Mouse (Mus musculus) monocyte, adult 59 days (primary cell): ENCODE results near the gene Tmem141. TPM values are rescaled to one million over a fixed set of nuclear protein-coding genes. Genes with fewer than 3 reads are reported as not detected.

Experiments
- total RNA-seq, 2 experiments: library from RNA; stranded (reverse); gene quantifications; one replicate each; pipeline ENCODE4 v1.2.4; 2023

Gene Tmem141
- 10 to 100 TPM; 21.2 to 22.8 TPM for total RNA-seq

DNA sequence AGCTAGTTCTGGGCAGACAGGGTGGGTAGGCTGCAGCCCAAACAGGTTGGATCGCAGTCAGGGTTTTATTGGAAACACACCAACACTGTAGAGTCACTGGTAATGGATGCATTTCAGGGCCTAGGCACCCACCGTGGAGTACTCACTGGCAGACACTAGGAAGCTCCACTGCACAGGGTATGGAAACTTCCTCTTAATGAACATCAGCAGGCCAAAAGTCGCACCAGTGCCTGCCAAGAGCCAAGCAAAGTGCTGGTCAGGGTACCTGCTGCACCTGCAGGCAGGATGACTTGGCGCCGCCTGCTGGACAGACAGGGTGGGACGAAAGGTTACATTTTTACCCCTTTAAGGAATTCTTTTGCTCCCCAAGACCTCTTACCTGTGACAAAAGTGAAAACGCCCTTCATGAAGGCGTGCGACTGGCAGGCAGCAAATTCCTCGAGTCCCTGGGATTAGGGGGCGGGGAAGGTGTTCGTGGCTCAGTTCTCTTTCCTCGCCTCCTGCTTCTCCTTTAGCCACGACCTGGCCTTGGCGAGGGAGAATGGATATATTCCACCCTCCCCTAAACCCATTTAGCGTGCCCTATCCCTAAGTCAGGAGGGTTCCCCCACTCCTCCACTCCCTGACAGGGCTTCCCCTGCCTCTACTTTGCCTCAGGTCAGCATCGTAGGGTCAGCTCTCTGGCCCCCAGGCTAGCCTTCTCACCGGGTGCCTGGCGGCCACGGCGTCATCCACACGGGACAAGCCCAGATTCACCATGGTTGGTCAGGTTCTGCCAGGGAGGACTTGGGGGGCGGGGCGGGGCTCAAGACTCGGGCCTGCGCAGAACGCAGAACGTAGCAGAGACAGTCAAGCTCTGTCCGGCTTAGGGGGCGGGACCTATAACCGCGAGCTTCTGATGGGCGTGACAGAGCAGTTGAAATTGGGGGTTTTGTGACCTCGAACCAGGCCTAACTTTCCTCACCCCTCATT, at the start of gene Tmem141:
Tmem141 (minus strand) TSS at position 777 of the 972 bp plus-strand sequence.

DNA sequence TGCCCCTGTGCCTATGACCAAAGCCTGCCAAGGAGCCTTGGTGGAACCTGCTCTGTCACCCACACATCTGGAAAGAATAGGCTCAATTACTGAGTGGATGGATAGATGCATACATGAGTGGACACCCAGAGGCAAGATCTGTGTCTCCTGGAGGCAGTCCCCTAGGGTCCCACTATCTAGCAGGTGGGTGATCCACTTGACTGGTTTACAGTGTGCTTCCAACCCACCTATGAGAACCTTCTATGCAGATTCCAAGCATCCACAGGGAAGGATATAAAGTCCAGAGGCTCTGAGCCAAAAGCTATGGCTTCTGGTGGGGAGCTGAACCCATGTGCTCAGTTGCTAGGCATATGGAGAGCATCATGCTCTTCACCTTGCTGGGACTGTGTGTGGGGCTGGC, 35.8 kb upstream of the Tmem141 start, which contains the start of gene Lcn5:
Lcn5 (plus strand) TSS at position 301 of the 400 bp plus-strand sequence.

GRCm38 (mm10) chr2:25652902-25653301, 31.1 kb upstream of the Tmem141 start, which contains the start of gene Lcn8:
Gene Lcn8 (plus strand): TSS chr2:25653120.

DNA sequence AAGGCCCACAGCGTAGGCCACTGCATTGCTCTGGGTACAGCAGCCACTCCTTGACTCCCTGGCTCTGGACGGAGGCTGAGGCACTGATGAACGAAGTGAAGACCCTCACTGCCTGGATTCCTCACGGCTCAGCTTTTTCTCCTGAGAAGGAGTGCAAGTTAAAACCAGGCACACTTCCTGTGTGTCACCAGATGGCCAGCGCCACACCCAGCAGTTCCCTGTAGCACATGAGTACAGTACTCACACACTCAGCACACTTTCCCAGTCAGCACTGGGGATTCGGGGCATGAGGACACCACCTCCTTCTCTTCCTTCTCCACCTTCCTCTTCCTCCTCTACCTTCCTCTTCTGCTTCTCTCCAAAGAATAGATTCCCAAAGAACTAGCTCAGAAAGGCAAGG, 6.0 kb upstream of the Tmem141 start, which contains the start of gene Fcna:
Fcna (minus strand) TSS at position 220 of the 400 bp plus-strand sequence.

DNA sequence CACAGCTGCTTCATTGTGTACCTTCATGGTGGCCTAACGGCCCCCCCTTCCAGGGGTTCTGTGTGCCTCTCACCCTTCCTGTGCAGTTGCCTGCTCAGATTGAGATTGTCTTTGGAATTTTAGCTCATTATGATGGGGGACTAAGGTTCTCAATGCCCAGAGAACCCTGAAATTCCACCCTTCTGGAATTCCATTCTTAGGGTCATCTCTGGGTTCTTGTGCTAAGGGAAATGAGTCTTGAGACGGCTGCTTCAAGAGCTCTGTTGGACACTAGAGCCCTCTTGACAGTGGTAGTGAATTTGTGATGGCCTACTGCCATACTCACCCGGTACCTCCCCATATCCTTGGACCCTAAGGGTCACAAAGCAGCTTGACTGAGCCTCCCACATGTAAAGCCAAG, 4.2 kb downstream of the Tmem141 start, which contains the start of gene Ccdc183:
Ccdc183 (minus strand) TSS at position 101 of the 400 bp plus-strand sequence.

GRCm38 (mm10) chr2:25607761-25608622, 13.8 kb downstream of the Tmem141 start, which contains the start of gene Rabl6:
Gene Rabl6 (minus strand): TSS chr2:25608521.

GRCm38 (mm10) chr2:25581294-25581864, 40.4 kb downstream of the Tmem141 start, which contains the start of gene Ajm1:
Gene Ajm1 (minus strand): TSS chr2:25581757.

GRCm38 (mm10) chr2:25574579-25575431, 47.0 kb downstream of the Tmem141 start, which contains the start of the genes Mamdc4 and Phpt1:
Gene Mamdc4 (minus strand): TSS chr2:25574845.
Gene Phpt1 (minus strand): TSS chr2:25575224.

Other genes starting within 250 kb of the Tmem141 start
- not detected for gene Sapcd2, start 249.7 kb downstream of the Tmem141 start, total RNA-seq
- not detected for gene Entpd2, start 226.1 kb downstream of the Tmem141 start, total RNA-seq
- not detected for gene Npdc1, start 222.7 kb downstream of the Tmem141 start, total RNA-seq
- gene Fut7, start 198.7 kb downstream of the Tmem141 start, total RNA-seq: 10 to 100 TPM; 15.6 to 17.3 TPM
- gene Abca2, start 193.3 kb downstream of the Tmem141 start, total RNA-seq: 10 to 100 TPM; 35.3 to 36.1 TPM
- gene Clic3, start 165.2 kb downstream of the Tmem141 start, total RNA-seq: not detected
- gene Paxx, start 160.9 kb downstream of the Tmem141 start, total RNA-seq: 10 to 100 TPM; 24.0 to 34.2 TPM
- not detected for gene Ptgds, start 152.0 kb downstream of the Tmem141 start, total RNA-seq
- not detected for gene Lcn12, start 128.1 kb downstream of the Tmem141 start, total RNA-seq
- 10 to 100 TPM; 53.7 to 55.4 TPM for gene Fbxw5, start 121.3 kb downstream of the Tmem141 start, total RNA-seq
- gene C8g, start 120.3 kb downstream of the Tmem141 start, total RNA-seq: 1 to 10 TPM in 1 of 2 experiments, not detected in 1; 1.0 TPM
- gene Traf2, start 75.1 kb downstream of the Tmem141 start, total RNA-seq: 10 to 100 TPM; 26.9 to 27.7 TPM
- gene Edf1, start 64.2 kb downstream of the Tmem141 start, total RNA-seq: 100 to 1,000 TPM; 117 to 141 TPM
- 1 to 10 TPM; 1.4 to 1.7 TPM for gene Mamdc4, start 47.2 kb downstream of the Tmem141 start, total RNA-seq
- gene Phpt1, start 46.8 kb downstream of the Tmem141 start, total RNA-seq: 1 to 10 TPM; 6.0 to 7.4 TPM
- 1 to 10 TPM; 2.2 to 3.5 TPM for gene Ajm1, start 40.2 kb downstream of the Tmem141 start, total RNA-seq
- 10 to 100 TPM; 72.6 to 82.4 TPM for gene Rabl6, start 13.5 kb downstream of the Tmem141 start, total RNA-seq
- not detected for gene Ccdc183, start 4.3 kb downstream of the Tmem141 start, total RNA-seq
- 100 to 1,000 TPM; 205 to 232 TPM for gene Fcna, start 6.0 kb upstream of the Tmem141 start, total RNA-seq
- not detected for gene Lcn8, start 31.1 kb upstream of the Tmem141 start, total RNA-seq
- gene Lcn5, start 35.9 kb upstream of the Tmem141 start, total RNA-seq: not detected
- gene Lcn6, start 54.8 kb upstream of the Tmem141 start, total RNA-seq: not detected
- gene Lcn10, start 60.7 kb upstream of the Tmem141 start, total RNA-seq: not detected
- not detected for gene Obp2a, start 78.0 kb upstream of the Tmem141 start, total RNA-seq
- gene Bmyc, start 84.7 kb upstream of the Tmem141 start, total RNA-seq: 10 to 100 TPM; 15.9 to 20.1 TPM
- gene Obp2b, start 115.0 kb upstream of the Tmem141 start, total RNA-seq: not detected
- not detected for gene Lcn3, start 143.6 kb upstream of the Tmem141 start, total RNA-seq
- not detected for gene Lcn11, start 155.0 kb upstream of the Tmem141 start, total RNA-seq
- gene Gm13539, start 160.3 kb upstream of the Tmem141 start, total RNA-seq: not detected
- gene Glt6d1, start 193.8 kb upstream of the Tmem141 start, total RNA-seq: not detected
- not detected for gene Lcn9, start 201.1 kb upstream of the Tmem141 start, total RNA-seq
- gene Sohlh1, start 225.2 kb upstream of the Tmem141 start, total RNA-seq: not detected
- gene Kcnt1, start 241.7 kb upstream of the Tmem141 start, total RNA-seq: not detected